Mouse (Mus musculus) lung, postnatal 0 days (tissue): Measurements from ENCODE around the gene Cdk6.

ENCODE experiments used
- CTCF ChIP-seq: IDR thresholded peaks from 2 replicates; pipeline ENCODE4 v1.5.1; 2016; ENCODE audit warnings: antibody characterized with exemption, mild to moderate bottlenecking
- EP300 ChIP-seq: IDR thresholded peaks from 2 replicates; pipeline ENCODE4 v1.6.1; 2016; ENCODE audit warnings: antibody characterized with exemption, mild to moderate bottlenecking, control low read depth

- TF ChIP-seq CTCF (no peak), EP300 (no peak)
Observed at GRCm38 (mm10) chr5:3514901-3515311, 173.6 kb downstream of the Cdk6 start.
